Mouse (Mus musculus) limb, embryonic 10.5 days (tissue): ENCODE data around the gene Acbd5. TPM values are rescaled to one million over a fixed set of nuclear protein-coding genes. Genes with fewer than 3 reads are reported as not detected.

ENCODE experiments used
- DNase-seq: peaks from one replicate; pipeline ENCODE4 v3.0.0-alpha.2; 2017; ENCODE audit warnings: low spot score
- H3K27ac ChIP-seq: fragments of 300-500 bp; sonication (generic); 2 replicates; pipeline ENCODE4 v1.5.1; 2016; ENCODE audit warnings: mild to moderate bottlenecking
- H3K27me3 ChIP-seq: fragments of 300-500 bp; sonication (generic); 2 replicates; pipeline ENCODE4 v1.6.1; 2016; ENCODE audit warnings: low read depth, mild to moderate bottlenecking; ENCODE audit not compliant: poor library complexity, severe bottlenecking
- H3K36me3 ChIP-seq: fragments of 300-500 bp; sonication (generic); 2 replicates; pipeline ENCODE4 v1.6.1; 2016; ENCODE audit warnings: mild to moderate bottlenecking, moderate library complexity
- H3K4me1 ChIP-seq: fragments of 300-500 bp; sonication (generic); 2 replicates; pipeline ENCODE4 v1.6.1; 2016
- H3K4me3 ChIP-seq: fragments of 300-500 bp; sonication (generic); 2 replicates; pipeline ENCODE4 v1.5.1; 2016; ENCODE audit warnings: mild to moderate bottlenecking, moderate library complexity
- H3K9me3 ChIP-seq: fragments of 300-500 bp; sonication (generic); replicated peaks from 2 replicates; pipeline ENCODE4 v1.6.1; 2016; ENCODE audit warnings: mild to moderate bottlenecking
- WGBS: fragments of 180-500 bp; shearing (Covaris S2); methylation state at CpG from one replicate; pipeline ENCODE4 v1.1.7; 2016; 5-methylcytosine and 5-hydroxymethylcytosine counted together
- polyA plus RNA-seq: library from polyadenylated mRNA; unstranded; fragments of >200 nt; fragmentation: Nextera tagmentation; extraction: Ambion mirVana; gene quantifications from 2 replicates; pipeline ENCODE4 v1.2.1, GENCODE M21; 2016

Acbd5 gene
- polyA plus RNA-seq, 1 experiment from 2014 or later = 27.7 TPM

- no peaks in the 10 kb centered on the region for H3K4me1 ChIP-seq
- H3K27me3 ChIP-seq = no peaks in the 10 kb centered on the region
- peaks cover 63% of the 10 kb centered on the region for H3K36me3 ChIP-seq
- no peaks in the 10 kb centered on the region for H3K9me3 ChIP-seq
- H3K27ac ChIP-seq = no peak overlapping the region
- DNase-seq = no peak
- no peak overlapping the region for H3K4me3 ChIP-seq
Measured at GRCm38 (mm10) chr2:23076783-23077182, 8.8 kb downstream of the Acbd5 start.

GRCm38 (mm10) chr2:23077693-23078092 is 9.7 kb downstream of the Acbd5 start:
- Histone ChIP-seq H3K27ac (no peak overlapping the region), H3K9me3 (no peaks in the 10 kb centered on the region), H3K4me1 (no peaks in the 10 kb centered on the region), H3K4me3 (no peak overlapping the region), H3K36me3 (peaks cover 64% of the 10 kb centered on the region), H3K27me3 (no peaks in the 10 kb centered on the region)
- DNase-seq = no peak
- 87% methylated on average over 5 of the region's 5 CpGs for WGBS

- Histone ChIP-seq H3K27me3 (no peaks in the 10 kb centered on the region), H3K4me1 (no peaks in the 10 kb centered on the region), H3K4me3 (no peak overlapping the region), H3K27ac (no peak overlapping the region), H3K36me3 (peaks cover 71% of the 10 kb centered on the region), H3K9me3 (no peaks in the 10 kb centered on the region)
- no peak for DNase-seq
- WGBS = 93% methylated on average over 2 of the region's 2 CpGs
Measured at GRCm38 (mm10) chr2:23078588-23078987, 10.6 kb downstream of the Acbd5 start.

DNA sequence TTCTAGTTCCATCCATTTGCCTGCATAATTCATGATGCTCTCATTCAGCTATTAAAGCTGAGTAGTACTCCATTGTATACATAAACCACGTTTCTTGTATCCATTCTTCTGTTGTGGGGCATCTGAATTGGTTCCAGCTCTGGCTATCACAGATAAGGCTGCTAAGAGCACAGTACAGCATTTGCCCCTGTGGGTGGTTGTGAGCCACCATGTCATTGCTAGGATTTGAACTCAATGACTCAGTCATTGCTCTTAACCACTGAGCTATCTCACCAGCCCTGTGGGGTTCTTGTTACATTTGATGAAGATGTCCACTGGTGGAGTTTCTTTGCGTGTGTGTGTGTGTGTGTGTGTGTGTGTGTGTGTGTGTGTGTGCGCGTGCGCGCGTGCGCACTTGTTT is 16.6 kb downstream of the Acbd5 start:
- H3K9me3 ChIP-seq = no peaks in the 10 kb centered on the region
- H3K27ac ChIP-seq = no peak overlapping the region
- no peaks in the 10 kb centered on the region for H3K27me3 ChIP-seq
- no peak overlapping the region for H3K4me3 ChIP-seq
- 95% methylated on average over 8 of the region's 8 CpGs for WGBS
- no peaks in the 10 kb centered on the region for H3K4me1 ChIP-seq
- peaks cover 59% of the 10 kb centered on the region for H3K36me3 ChIP-seq
- DNase-seq = no peak

- Histone ChIP-seq H3K9me3 (no peaks in the 10 kb centered on the region), H3K4me3 (no peak overlapping the region), H3K4me1 (no peaks in the 10 kb centered on the region), H3K36me3 (peaks cover 61% of the 10 kb centered on the region), H3K27ac (no peak overlapping the region), H3K27me3 (no peaks in the 10 kb centered on the region)
- DNase-seq = peak; percentile 38
- WGBS = 54% methylated on average over 5 of the region's 5 CpGs
Measured at GRCm38 (mm10) chr2:23092216-23092615, 24.2 kb downstream of the Acbd5 start.

DNA sequence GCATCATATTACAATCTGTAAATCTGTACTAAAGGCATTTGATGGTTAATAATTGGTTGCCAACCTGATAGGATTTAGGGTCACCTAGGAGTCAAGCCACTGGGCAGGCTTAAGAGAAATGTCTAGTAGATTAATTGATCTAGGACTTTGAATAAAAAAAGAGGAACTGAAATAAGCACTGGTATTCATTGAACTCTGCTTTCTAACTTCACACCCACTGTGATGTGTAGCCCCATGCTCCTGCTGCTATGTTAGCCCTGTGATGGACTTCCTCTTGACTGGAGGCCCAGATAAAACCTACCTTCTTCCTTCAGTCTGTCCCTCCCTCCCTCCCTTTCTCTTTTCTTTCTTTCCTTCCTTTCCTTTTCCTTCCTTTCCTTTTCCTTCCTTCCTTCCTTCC is 29.1 kb downstream of the Acbd5 start:
- peaks cover 37% of the 10 kb centered on the region for H3K36me3 ChIP-seq
- H3K27me3 ChIP-seq = no peaks in the 10 kb centered on the region
- no peaks in the 10 kb centered on the region for H3K9me3 ChIP-seq
- DNase-seq = no peak
- H3K4me3 ChIP-seq = no peak overlapping the region
- H3K27ac ChIP-seq = no peak overlapping the region
- H3K4me1 ChIP-seq = no peaks in the 10 kb centered on the region

GRCm38 (mm10) chr2:23102266-23102665 is 34.3 kb downstream of the Acbd5 start:
- no peak for DNase-seq

GRCm38 (mm10) chr2:23119573-23119972 is 51.6 kb downstream of the Acbd5 start:
- Histone ChIP-seq H3K27me3 (no peaks in the 10 kb centered on the region), H3K9me3 (no peaks in the 10 kb centered on the region), H3K27ac (no peak overlapping the region), H3K36me3 (peaks cover 81% of the 10 kb centered on the region), H3K4me1 (no peaks in the 10 kb centered on the region), H3K4me3 (no peak overlapping the region)
- no peak for DNase-seq

More at GRCm38 (mm10) chr2:23102266-23102665, 34.3 kb downstream of the Acbd5 start:
- H3K36me3 ChIP-seq = peaks cover 13% of the 10 kb centered on the region; the same call in 1 of the 2 replicates
- H3K9me3 ChIP-seq = no peaks in the 10 kb centered on the region
- no peaks in the 10 kb centered on the region for H3K27me3 ChIP-seq
- H3K4me1 ChIP-seq = no peaks in the 10 kb centered on the region
- no peak overlapping the region for H3K27ac ChIP-seq
- no peak overlapping the region for H3K4me3 ChIP-seq

GRCm38 (mm10) chr2:23155199-23155621 is 87.2 kb downstream of the Acbd5 start:
- no peak for DNase-seq
- 10% methylated on average over 5 of the region's 5 CpGs for WGBS
- Histone ChIP-seq H3K4me1 (peaks cover 18% of the 10 kb centered on the region), H3K27ac (peak overlapping the region; percentile 90), H3K36me3 (peaks cover 27% of the 10 kb centered on the region), H3K27me3 (no peaks in the 10 kb centered on the region), H3K4me3 (peak overlapping the region; percentile 64), H3K9me3 (no peaks in the 10 kb centered on the region)

GRCm38 (mm10) chr2:23155777-23156607 is 88.0 kb downstream of the Acbd5 start, which contains the start of the genes Mastl and Yme1l1:
Gene Mastl, minus strand, starts transcription at chr2:23156024.
Gene Yme1l1, plus strand, starts transcription at chr2:23156369.
- Histone ChIP-seq H3K4me1 (peaks cover 18% of the 10 kb centered on the region), H3K36me3 (peaks cover 23% of the 10 kb centered on the region), H3K27me3 (no peaks in the 10 kb centered on the region), H3K9me3 (no peaks in the 10 kb centered on the region), H3K27ac (peak within 1 kb of the TSS; percentile 90), H3K4me3 (peak within 1 kb of the TSS; percentile 64)
- under 1% methylated on average over 61 of the region's 61 CpGs for WGBS
- peak; percentile 97 for DNase-seq

DNA sequence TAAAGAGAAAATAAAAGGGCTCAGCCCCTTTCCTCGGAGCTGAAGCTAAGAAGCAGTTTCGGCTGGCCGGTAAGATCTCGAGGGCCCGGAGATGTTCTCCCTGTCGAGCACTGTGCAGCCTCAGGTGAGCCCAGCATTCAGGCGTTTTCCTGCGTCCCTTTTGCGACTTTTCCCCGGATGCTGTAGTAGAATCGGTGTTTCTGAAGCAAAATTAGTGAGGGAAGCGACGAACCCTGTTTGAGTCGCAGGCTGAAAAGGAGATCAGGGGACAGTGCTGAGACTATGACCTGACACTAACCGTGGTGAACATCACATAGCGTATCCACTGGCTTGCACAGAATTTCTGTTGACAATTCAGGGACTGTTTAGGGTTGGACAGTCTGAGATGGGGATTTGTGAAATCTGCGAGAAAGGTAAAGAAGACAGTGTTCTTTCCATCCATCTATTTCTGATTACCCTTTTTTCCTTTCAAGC is 88.7 kb downstream of the Acbd5 start:
- H3K27ac ChIP-seq = peak overlapping the region; percentile 90
- DNase-seq = no peak
- no peaks in the 10 kb centered on the region for H3K27me3 ChIP-seq
- peaks cover 26% of the 10 kb centered on the region for H3K36me3 ChIP-seq
- peaks cover 18% of the 10 kb centered on the region for H3K4me1 ChIP-seq
- no peaks in the 10 kb centered on the region for H3K9me3 ChIP-seq
- 1% methylated on average over 17 of the region's 17 CpGs for WGBS
- H3K4me3 ChIP-seq = peak overlapping the region; percentile 64
